Mouse (Mus musculus) embryonic fibroblast, embryonic 13.5 days (primary cell): ENCODE results near the gene Anapc15. TPM values are rescaled to one million over a fixed set of nuclear protein-coding genes. Genes with fewer than 3 reads are reported as not detected.

ENCODE experiments used
- H3K27ac ChIP-seq: 2 replicates; pipeline ENCODE4 v1.5.1; 2012; ENCODE audit warnings: low read length, control low read depth, inconsistent platforms; ENCODE audit not compliant: insufficient read depth
- H3K4me1 ChIP-seq: 2 replicates; pipeline ENCODE4 v1.6.1; 2011; ENCODE audit warnings: low read length; ENCODE audit not compliant: control insufficient read depth, insufficient read depth
- H3K4me3 ChIP-seq: 2 replicates; pipeline ENCODE4 v1.5.1; 2011; ENCODE audit warnings: mild to moderate bottlenecking, control low read depth, low read length; ENCODE audit not compliant: insufficient read depth
- CTCF ChIP-seq: IDR thresholded peaks from 2 replicates; pipeline ENCODE4 v1.5.1; 2011; ENCODE audit warnings: mild to moderate bottlenecking, control low read depth, low read length, moderate library complexity, borderline replicate concordance; ENCODE audit not compliant: insufficient read depth
- POLR2A ChIP-seq: IDR thresholded peaks from 2 replicates; pipeline ENCODE4 v1.6.1; 2011; ENCODE audit warnings: low read depth, mild to moderate bottlenecking, control low read depth, low read length, moderate library complexity
- polyA plus RNA-seq: library from polyadenylated mRNA; stranded (reverse); fragments of >200 nt; gene quantifications from 2 replicates; pipeline ENCODE4 v1.2.4, GENCODE M21; 2011; ENCODE audit warnings: low read depth; ENCODE audit not compliant: missing spikeins, insufficient read length

The Anapc15 gene
- 43.2 and 47.1 TPM in 2 replicates for polyA plus RNA-seq

GRCm38 (mm10) chr7:101863415-101863814 is at the start of gene Anapc15:
Gene Anapc15, plus strand, starts transcription at chr7:101863715.
- Histone ChIP-seq H3K27ac (no peak within 1 kb of the TSS), H3K4me3 (no peak within 1 kb of the TSS), H3K4me1 (no peaks in the 10 kb centered on the region; the same call in 1 of the 2 replicates)
- no peak for TF ChIP-seq POLR2A
- no peak for TF ChIP-seq CTCF

DNA sequence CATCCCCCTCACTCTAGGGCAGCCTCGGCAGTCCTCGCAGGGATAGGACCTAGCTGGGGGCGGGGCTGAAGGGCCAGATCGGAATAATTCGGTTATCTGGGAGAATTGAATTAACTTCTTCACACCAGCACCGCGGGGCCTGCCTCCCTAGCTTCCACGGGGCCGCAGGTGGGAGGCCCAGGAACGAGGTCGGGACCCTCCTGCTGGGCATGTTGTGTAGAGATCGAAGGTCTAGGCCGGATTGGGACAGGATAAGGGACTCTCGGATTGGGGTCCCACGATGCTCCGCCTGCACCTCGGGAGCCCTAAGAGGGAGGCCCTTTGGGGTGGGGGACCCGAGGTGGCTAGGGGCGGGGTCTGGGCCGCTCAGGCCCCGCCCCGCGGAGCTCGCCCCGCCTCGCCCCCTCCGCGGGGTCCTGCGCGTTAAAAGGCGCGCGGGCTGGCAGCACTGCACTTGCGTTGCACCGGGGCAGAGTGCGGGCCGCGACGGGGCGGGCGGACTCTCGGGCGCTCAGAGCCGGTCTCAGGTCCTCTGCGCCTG is 45.6 kb upstream of the Anapc15 start, which contains the start of gene Phox2a:
Phox2a (plus strand) TSS at position 453 of the 541 bp plus-strand sequence.
- no peak within 1 kb of the TSS for H3K27ac ChIP-seq
- TF ChIP-seq CTCF (no peak), POLR2A (no peak)
- H3K4me1 ChIP-seq = no peaks in the 10 kb centered on the region
- H3K4me3 ChIP-seq = no peak within 1 kb of the TSS

DNA sequence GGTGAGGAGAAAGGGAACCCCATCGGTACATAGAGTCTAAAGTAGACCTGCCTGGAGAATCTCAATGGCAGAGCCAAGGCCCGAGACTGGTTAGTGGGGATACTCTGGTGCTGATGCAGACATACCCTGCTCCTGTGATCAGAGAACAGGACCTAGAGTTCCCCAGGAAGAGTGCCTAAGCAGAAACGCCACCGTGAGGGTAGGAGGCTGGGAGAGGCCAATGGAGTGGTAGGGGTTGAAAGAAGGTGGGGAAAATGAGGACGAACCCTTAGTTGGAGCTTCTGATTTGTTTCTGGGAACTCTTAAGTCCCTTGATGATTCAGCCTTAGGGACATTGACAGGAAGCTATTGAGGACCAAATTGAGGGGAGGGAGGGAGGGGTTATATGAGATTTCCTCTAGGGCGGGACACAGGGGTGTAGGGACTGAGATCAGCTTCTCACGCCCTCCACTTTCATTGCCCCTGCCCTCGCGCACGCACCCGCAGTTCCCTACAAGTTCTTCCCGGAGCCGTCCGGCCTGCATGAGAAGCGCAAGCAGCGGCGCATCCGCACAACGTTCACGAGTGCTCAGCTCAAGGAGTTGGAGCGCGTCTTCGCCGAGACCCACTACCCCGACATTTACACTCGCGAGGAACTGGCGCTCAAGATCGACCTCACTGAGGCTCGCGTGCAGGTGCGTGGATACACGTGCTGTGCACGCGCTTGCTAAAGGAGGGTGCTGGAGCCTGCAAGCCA is 43.1 kb upstream of the Anapc15 start:
- TF ChIP-seq POLR2A (no peak), CTCF (no peak)
- no peaks in the 10 kb centered on the region for H3K4me1 ChIP-seq
- no peak overlapping the region for H3K4me3 ChIP-seq
- H3K27ac ChIP-seq = no peak overlapping the region

DNA sequence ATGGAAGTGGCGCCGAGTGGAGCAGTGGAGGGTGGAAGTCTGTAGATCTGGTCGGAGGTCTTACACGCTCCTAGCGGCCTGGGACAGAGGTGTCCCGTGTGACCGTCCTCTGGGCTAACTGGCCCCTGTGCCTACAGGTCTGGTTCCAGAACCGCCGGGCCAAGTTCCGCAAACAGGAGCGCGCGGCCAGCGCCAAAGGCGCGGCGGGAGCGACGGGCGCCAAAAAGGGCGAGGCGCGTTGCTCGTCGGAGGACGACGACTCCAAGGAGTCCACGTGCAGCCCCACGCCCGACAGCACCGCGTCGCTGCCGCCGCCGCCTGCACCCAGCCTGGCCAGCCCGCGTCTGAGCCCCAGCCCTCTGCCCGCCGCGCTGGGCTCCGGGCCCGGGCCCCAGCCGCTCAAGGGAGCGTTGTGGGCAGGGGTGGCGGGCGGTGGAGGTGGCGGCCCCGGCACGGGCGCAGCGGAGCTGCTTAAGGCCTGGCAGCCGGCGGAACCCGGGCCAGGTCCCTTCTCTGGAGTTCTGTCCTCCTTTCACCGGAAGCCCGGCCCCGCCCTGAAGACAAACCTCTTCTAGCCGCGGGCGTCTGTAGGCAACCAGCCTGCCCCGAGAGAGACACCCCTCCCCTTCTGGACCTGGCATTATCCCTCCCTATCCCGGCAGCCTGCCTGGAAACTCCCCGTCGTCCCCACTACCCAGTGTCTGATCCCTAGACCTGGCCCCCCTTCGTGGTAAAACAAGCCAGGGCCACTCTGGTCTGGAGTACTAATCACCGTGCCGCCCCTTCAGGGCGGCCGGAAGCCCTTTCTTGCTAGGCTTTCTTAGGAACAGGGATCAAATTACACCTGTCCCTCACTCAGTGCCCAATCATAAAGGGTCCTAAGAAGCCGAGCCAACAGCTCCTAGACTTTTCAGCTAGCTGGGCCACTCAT is 41.7 kb upstream of the Anapc15 start:
- TF ChIP-seq CTCF (no peak), POLR2A (peak; percentile 34; the same call in 1 of the 2 replicates)
- Histone ChIP-seq H3K27ac (no peak overlapping the region), H3K4me3 (no peak overlapping the region), H3K4me1 (no peaks in the 10 kb centered on the region)

GRCm38 (mm10) chr7:101822836-101823757 is 40.4 kb upstream of the Anapc15 start:
- H3K4me3 ChIP-seq = no peak overlapping the region
- no peaks in the 10 kb centered on the region for H3K4me1 ChIP-seq
- peak; percentile 42; the same call in 1 of the 2 replicates for TF ChIP-seq CTCF
- TF ChIP-seq POLR2A = no peak
- no peak overlapping the region for H3K27ac ChIP-seq

- no peak overlapping the region for H3K4me3 ChIP-seq
- TF ChIP-seq CTCF (no peak), POLR2A (no peak)
- H3K27ac ChIP-seq = no peak overlapping the region
- H3K4me1 ChIP-seq = no peaks in the 10 kb centered on the region
These were observed 39.5 kb upstream of the Anapc15 start for GRCm38 (mm10) chr7:101823758-101824630.

GRCm38 (mm10) chr7:101830373-101830772 is 33.1 kb upstream of the Anapc15 start:
- Histone ChIP-seq H3K4me3 (no peak overlapping the region), H3K4me1 (peaks cover 7% of the 10 kb centered on the region), H3K27ac (no peak overlapping the region)
- TF ChIP-seq POLR2A (no peak), CTCF (no peak)

- TF ChIP-seq CTCF (no peak), POLR2A (no peak)
- H3K27ac ChIP-seq = no peak overlapping the region
- peaks cover 7% of the 10 kb centered on the region for H3K4me1 ChIP-seq
- no peak overlapping the region for H3K4me3 ChIP-seq
These were observed 32.1 kb upstream of the Anapc15 start for GRCm38 (mm10) chr7:101831437-101831836.
